In genomic region chr2:134730547-134730946, GRCm38 (mm10) we compare ENCODE assay signal across 12 mouse cellular contexts.
"Had no signal": no experiment of that assay in that cellular context is flagged by ENCODE, and none has a peak within 500 bp of the region (broad histone marks: within the 10 kb centered on the region; RNA-seq: fewer than 3 reads in every experiment).

No protein-coding gene starts in this region.

- H3K4me1 ChIP-seq: hindbrain, embryonic 15.5 days; limb, embryonic 13.5 days; midbrain, embryonic 10.5 days; neural tube, embryonic 13.5 days; stomach, embryonic 15.5 days had no signal

- DNase-seq: kidney, postnatal 10 days; left cerebral cortex, postnatal 4 days; lung, embryonic 14.5 days; midbrain, embryonic 14.5 days; right cerebral cortex, postnatal 14 days; thymus, postnatal 25 days had no signal

- H3K4me3 ChIP-seq: hindbrain, embryonic 15.5 days; limb, embryonic 13.5 days; midbrain, embryonic 10.5 days; neural tube, embryonic 13.5 days; stomach, embryonic 15.5 days had no signal

- ATAC-seq: intestine, embryonic 16.5 days had no signal
